Mouse (Mus musculus) stomach, embryonic 14.5 days (tissue): ENCODE measurements around the gene Ttc41. TPM values are rescaled to one million over a fixed set of nuclear protein-coding genes. Genes with fewer than 3 reads are reported as not detected.

Source experiments
- ATAC-seq: fragments of 200-750 bp; cut with Nextera tagmentation; 2 replicates; pipeline ENCODE4 v1.8.0; 2017; ENCODE audit warnings: low read depth, moderate TSS enrichment; ENCODE audit not compliant: insufficient number of reproducible peaks, insufficient read depth, low FRiP score
- H3K27ac ChIP-seq: fragments of 300-500 bp; sonication (generic); 2 replicates; pipeline ENCODE4 v1.5.1; 2014; ENCODE audit warnings: mild to moderate bottlenecking, low read length, moderate library complexity, mixed read lengths
- H3K27me3 ChIP-seq: fragments of 300-500 bp; sonication (generic); 2 replicates; pipeline ENCODE4 v1.6.1; 2014; ENCODE audit warnings: low read length, control low read depth, mixed read lengths; ENCODE audit not compliant: control insufficient read depth, insufficient read depth
- H3K36me3 ChIP-seq: fragments of 300-500 bp; sonication (generic); 2 replicates; pipeline ENCODE4 v1.6.1; 2014; ENCODE audit warnings: mild to moderate bottlenecking, control low read depth, low read length, moderate library complexity, mixed read lengths; ENCODE audit not compliant: control insufficient read depth, insufficient read depth
- H3K4me1 ChIP-seq: fragments of 300-500 bp; sonication (generic); 2 replicates; pipeline ENCODE4 v1.6.1; 2014; ENCODE audit warnings: low read length, control low read depth, mixed read lengths; ENCODE audit not compliant: control insufficient read depth, insufficient read depth
- H3K4me2 ChIP-seq: fragments of 300-500 bp; sonication (generic); replicated peaks from 2 replicates; pipeline ENCODE4 v1.6.1; 2014; ENCODE audit warnings: low read depth, low read length, control low read depth
- H3K4me3 ChIP-seq: fragments of 300-500 bp; sonication (generic); 2 replicates; pipeline ENCODE4 v1.5.1; 2014; ENCODE audit warnings: low read depth, low read length, control low read depth
- H3K9ac ChIP-seq: fragments of 300-500 bp; sonication (generic); replicated peaks from 2 replicates; pipeline ENCODE4 v1.6.1; 2014; ENCODE audit warnings: low read depth, mild to moderate bottlenecking, control low read depth, low read length, moderate library complexity, mixed read lengths
- H3K9me3 ChIP-seq: fragments of 300-500 bp; sonication (generic); 2 replicates; pipeline ENCODE4 v1.6.1; 2016; ENCODE audit warnings: low read depth, low read length, control low read depth; ENCODE audit not compliant: control insufficient read depth
- WGBS: fragments of 180-500 bp; shearing (Covaris S2); extraction: QIAGEN DNeasy Blood & Tissue Kit; methylation state at CpG from one replicate; pipeline ENCODE4 v1.1.7; 2014; 5-methylcytosine and 5-hydroxymethylcytosine counted together
- polyA plus RNA-seq: library from polyadenylated mRNA; unstranded; fragments of >200 nt; fragmentation: Nextera tagmentation; extraction: Ambion mirVana; gene quantifications from 2 replicates; pipeline ENCODE4 v1.2.1, GENCODE M21; 2014

Gene Ttc41
- polyA plus RNA-seq, 1 experiment from 2014 or later = 1.8 TPM

GRCm38 (mm10) chr10:86782656-86783055 is 77.0 kb downstream of the Ttc41 start:
- Histone ChIP-seq H3K27me3 (no peaks in the 10 kb centered on the region), H3K9ac (no peak overlapping the region), H3K4me1 (peaks cover 10% of the 10 kb centered on the region), H3K4me2 (no peak overlapping the region), H3K36me3 (no peaks in the 10 kb centered on the region), H3K4me3 (no peak overlapping the region), H3K9me3 (no peaks in the 10 kb centered on the region), H3K27ac (no peak overlapping the region; the same call in 1 of the 2 replicates)
- ATAC-seq = no peak
- 55% methylated on average over 5 of the region's 5 CpGs for WGBS

- no peaks in the 10 kb centered on the region for H3K36me3 ChIP-seq
- no peak overlapping the region for H3K9ac ChIP-seq
- H3K9me3 ChIP-seq = no peaks in the 10 kb centered on the region
- 73% methylated on average over 5 of the region's 5 CpGs for WGBS
- no peak overlapping the region for H3K4me3 ChIP-seq
- ATAC-seq = no peak
- peaks cover 5% of the 10 kb centered on the region for H3K4me1 ChIP-seq
- no peaks in the 10 kb centered on the region for H3K27me3 ChIP-seq
- H3K4me2 ChIP-seq = no peak overlapping the region
- H3K27ac ChIP-seq = no peak overlapping the region
Measured at GRCm38 (mm10) chr10:86783561-86783960, 78.0 kb downstream of the Ttc41 start.

- no peaks in the 10 kb centered on the region for H3K27me3 ChIP-seq
- H3K9ac ChIP-seq = no peak overlapping the region
- no peak overlapping the region for H3K4me2 ChIP-seq
- no peak overlapping the region for H3K27ac ChIP-seq
- no peak for ATAC-seq
- H3K9me3 ChIP-seq = no peaks in the 10 kb centered on the region
- H3K36me3 ChIP-seq = no peaks in the 10 kb centered on the region
- 82% methylated on average over 5 of the region's 5 CpGs for WGBS
- no peak overlapping the region for H3K4me3 ChIP-seq
- peaks cover 5% of the 10 kb centered on the region for H3K4me1 ChIP-seq
Measured at GRCm38 (mm10) chr10:86784126-86784675, 78.6 kb downstream of the Ttc41 start.

GRCm38 (mm10) chr10:86785396-86785795 is 79.8 kb downstream of the Ttc41 start:
- 77% methylated on average over 2 of the region's 2 CpGs for WGBS
- ATAC-seq = no peak
- H3K4me3 ChIP-seq = no peak overlapping the region
- H3K27me3 ChIP-seq = no peaks in the 10 kb centered on the region
- H3K27ac ChIP-seq = no peak overlapping the region
- peaks cover 5% of the 10 kb centered on the region for H3K4me1 ChIP-seq
- H3K9me3 ChIP-seq = no peaks in the 10 kb centered on the region
- no peak overlapping the region for H3K4me2 ChIP-seq
- H3K36me3 ChIP-seq = no peaks in the 10 kb centered on the region
- no peak overlapping the region for H3K9ac ChIP-seq

- peaks cover 5% of the 10 kb centered on the region for H3K4me1 ChIP-seq
- WGBS = 83% methylated on average over 5 of the region's 5 CpGs
- H3K4me3 ChIP-seq = no peak overlapping the region
- H3K9me3 ChIP-seq = no peaks in the 10 kb centered on the region
- ATAC-seq = no peak
- H3K9ac ChIP-seq = no peak overlapping the region
- H3K4me2 ChIP-seq = no peak overlapping the region
- no peaks in the 10 kb centered on the region for H3K36me3 ChIP-seq
- no peaks in the 10 kb centered on the region for H3K27me3 ChIP-seq
- no peak overlapping the region for H3K27ac ChIP-seq
Measured at GRCm38 (mm10) chr10:86786083-86786482, 80.5 kb downstream of the Ttc41 start.

GRCm38 (mm10) chr10:86788193-86788592 is 82.6 kb downstream of the Ttc41 start:
- H3K9ac ChIP-seq = no peak overlapping the region
- no peak for ATAC-seq
- no peak overlapping the region for H3K27ac ChIP-seq
- H3K36me3 ChIP-seq = no peaks in the 10 kb centered on the region
- no peak overlapping the region for H3K4me2 ChIP-seq
- no peaks in the 10 kb centered on the region for H3K27me3 ChIP-seq
- 0 out of 2 replicates have a peak, but pooled peaks cover 8% of the 10 kb centered on the region for H3K4me1 ChIP-seq
- no peak overlapping the region for H3K4me3 ChIP-seq
- no peaks in the 10 kb centered on the region for H3K9me3 ChIP-seq
- WGBS = 43% methylated on average over 5 of the region's 5 CpGs

- ATAC-seq = no peak
- H3K9me3 ChIP-seq = no peaks in the 10 kb centered on the region
- no peak overlapping the region for H3K9ac ChIP-seq
- H3K4me2 ChIP-seq = no peak overlapping the region
- no peak overlapping the region for H3K27ac ChIP-seq
- 86% methylated on average over 7 of the region's 7 CpGs for WGBS
- no peak overlapping the region for H3K4me3 ChIP-seq
- H3K27me3 ChIP-seq = no peaks in the 10 kb centered on the region
- 0 out of 2 replicates have a peak, but pooled peaks cover 14% of the 10 kb centered on the region for H3K4me1 ChIP-seq
- H3K36me3 ChIP-seq = no peaks in the 10 kb centered on the region
Measured at GRCm38 (mm10) chr10:86789146-86789672, 83.6 kb downstream of the Ttc41 start.

- Histone ChIP-seq H3K27ac (no peak overlapping the region), H3K27me3 (no peaks in the 10 kb centered on the region), H3K36me3 (no peaks in the 10 kb centered on the region), H3K4me2 (no peak overlapping the region), H3K9me3 (no peaks in the 10 kb centered on the region), H3K4me3 (no peak overlapping the region), H3K4me1 (0 out of 2 replicates have a peak, but pooled peaks cover 14% of the 10 kb centered on the region), H3K9ac (no peak overlapping the region)
- 52% methylated on average over 7 of the region's 7 CpGs for WGBS
- ATAC-seq = peak; percentile 50; the same call in 1 of the 2 replicates
Measured at GRCm38 (mm10) chr10:86791507-86792184, 86.0 kb downstream of the Ttc41 start.
